Mouse (Mus musculus): ENCODE data around the gene Gm21094.
"Not testable (repeated sequence)": the region's sequence is repeated elsewhere in the genome, so short reads cannot be mapped to it uniquely, and the experiment has no call there.

Gene Gm21094

GRCm38 (mm10) chrY:32620343-32620742 lies at the start of gene Gm21094:
Gene Gm21094, minus strand, starts transcription at chrY:32620443.
- not testable (repeated sequence) for DNase-seq (ENCODE audit: low read depth, low spot score)

All from R1 (cell line).